Mouse (Mus musculus): ENCODE measurements around the gene Cebpe.

GRCm38 (mm10) chr14:54682396-54682795 is 29.6 kb downstream of the Cebpe start:
- no peak for TF ChIP-seq POLR2A (IDR thresholded peaks at IDR 0.05; ENCODE audit: extremely low read depth, insufficient read depth, low read length)
- TF ChIP-seq CTCF (IDR thresholded peaks at IDR 0.05; ENCODE audit: low read depth, low read length) = no peak
